Mouse (Mus musculus) ES-E14 (cell line): Measurements from ENCODE around the gene Hist1h1a.

Source experiments
- CHD2 ChIP-seq: IDR thresholded peaks from 2 replicates; pipeline ENCODE4 v1.6.1; 2014; ENCODE audit warnings: mild to moderate bottlenecking, low read depth, low read length, inconsistent platforms
- HCFC1 ChIP-seq: IDR thresholded peaks from 2 replicates; pipeline ENCODE4 v1.6.1; 2012; ENCODE audit warnings: low read length, inconsistent platforms, borderline replicate concordance; ENCODE audit not compliant: insufficient read depth
- MAFK ChIP-seq: IDR thresholded peaks from 2 replicates; pipeline ENCODE4 v1.6.1; 2014; ENCODE audit warnings: mild to moderate bottlenecking, low read depth, low read length, inconsistent platforms; ENCODE audit not compliant: insufficient read depth

DNA sequence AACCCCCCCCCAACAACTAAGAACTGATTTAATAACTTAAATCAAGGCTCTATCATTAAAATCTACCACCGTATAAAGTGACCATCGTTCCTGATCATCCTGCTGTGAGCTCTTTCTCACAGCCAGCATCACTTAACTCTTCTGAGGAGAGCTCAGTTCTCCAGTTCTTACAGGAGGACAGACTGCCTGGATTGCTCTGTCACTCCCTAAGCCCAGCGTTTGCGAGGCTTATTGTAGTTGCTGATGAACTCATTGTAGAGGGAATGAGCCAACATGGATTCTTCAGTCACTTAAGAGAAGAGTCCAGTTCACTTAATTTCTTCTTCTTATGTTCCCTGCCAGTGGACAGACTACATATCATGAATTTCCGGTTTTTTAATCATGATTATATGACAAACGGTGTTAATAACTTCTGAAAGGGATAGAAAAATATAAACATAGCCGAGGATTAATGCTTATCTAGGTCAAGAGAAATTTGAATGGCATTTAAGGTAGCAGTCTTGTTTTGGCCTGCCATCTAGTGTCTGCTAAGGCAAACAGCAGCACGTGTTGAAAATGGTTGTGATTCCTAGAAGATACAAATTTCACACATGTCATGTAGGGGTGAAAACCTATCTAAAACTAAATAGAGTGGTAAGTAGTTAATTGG, 31.2 kb upstream of the Hist1h1a start:
- TF ChIP-seq MAFK = no peak
- TF ChIP-seq CHD2 = no peak
- TF ChIP-seq HCFC1 = no peak
